Mouse (Mus musculus): ENCODE measurements at regions not wholly inside any gene's neighbourhood (a gene's known extent, or its start where the extent isn't known, plus 50 kb on each side); places are given as distances from the start of the nearest gene placed in this dataset.

DNA sequence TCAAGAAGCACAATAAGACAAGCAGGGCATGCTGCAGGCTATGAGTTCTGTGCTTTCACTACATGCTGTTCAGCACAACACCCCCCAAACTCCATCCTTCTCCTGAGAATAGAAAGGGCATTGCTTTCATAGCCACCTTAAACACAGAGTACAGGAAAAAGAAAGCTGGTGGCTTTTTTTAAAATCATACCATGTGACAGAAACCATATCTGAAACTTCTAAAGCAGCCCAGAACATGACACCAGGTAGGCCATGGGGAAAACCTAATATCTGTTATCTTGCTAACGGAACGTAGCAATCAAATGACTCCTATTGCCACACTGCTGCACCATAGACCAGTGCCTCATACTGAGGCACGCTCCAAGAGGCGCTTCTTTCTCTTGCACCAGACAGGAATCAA lies 139.3 kb upstream of the Jmjd1c start:
- H3K4me3 ChIP-seq (ENCODE audit: low read depth, low read length): no peak overlapping the region
- TF ChIP-seq POLR2AphosphoS5 (IDR thresholded peaks at IDR 0.05; ENCODE audit: insufficient replicate concordance, low read depth, low read length) (no peak), TAL1 (conservative IDR thresholded peaks at IDR 0.05; ENCODE audit: low read depth, low read length) (no peak), CTCF (IDR thresholded peaks at IDR 0.05; ENCODE audit: low read depth, low read length) (no peak), GATA2 (IDR thresholded peaks at IDR 0.05; ENCODE audit: borderline replicate concordance, low read depth, low read length) (no peak), GATA1 (IDR thresholded peaks at IDR 0.05; ENCODE audit: borderline replicate concordance, low read length) (no peak)
- no peaks in the 10 kb centered on the region for H3K9me3 ChIP-seq (replicated peaks)
- DNase-seq (ENCODE audit: low spot score): no peak
- H3K27me3 ChIP-seq (ENCODE audit: insufficient read depth, low read length): no peaks in the 10 kb centered on the region
- H3K36me3 ChIP-seq (replicated peaks): no peaks in the 10 kb centered on the region
- H3K4me1 ChIP-seq (ENCODE audit: insufficient read depth, low read depth, low read length): no peaks in the 10 kb centered on the region
- ATAC-seq (ENCODE audit: extremely low read depth, insufficient number of reproducible peaks, low FRiP score, poor library complexity, severe bottlenecking): no peak

DNA sequence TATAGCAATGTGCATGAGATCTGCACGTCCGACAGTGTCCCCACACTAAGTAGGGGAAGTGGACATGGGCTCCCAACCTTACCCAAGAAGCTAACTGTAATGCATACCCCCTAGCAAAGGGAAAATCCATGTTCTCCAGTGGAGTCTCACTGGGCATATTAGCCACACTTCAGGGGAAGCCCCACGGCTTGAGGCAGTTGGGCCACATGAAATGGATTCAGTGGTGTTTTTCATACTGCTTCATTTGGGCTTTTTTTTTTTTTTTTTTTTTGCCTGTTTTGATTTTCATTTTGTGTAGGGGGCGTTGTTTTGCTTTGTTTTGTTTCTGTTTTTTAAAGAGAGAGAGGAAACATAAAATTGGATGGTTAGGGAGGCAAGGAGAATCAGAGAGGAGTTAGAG lies 138.6 kb upstream of the Jmjd1c start:
- no peaks in the 10 kb centered on the region for H3K9me3 ChIP-seq (replicated peaks)
- ATAC-seq (ENCODE audit: extremely low read depth, insufficient number of reproducible peaks, low FRiP score, poor library complexity, severe bottlenecking) (no peak), DNase-seq (ENCODE audit: low spot score) (no peak)
- H3K4me1 ChIP-seq (ENCODE audit: insufficient read depth, low read depth, low read length): no peaks in the 10 kb centered on the region
- H3K36me3 ChIP-seq (replicated peaks): no peaks in the 10 kb centered on the region
- no peak for TF ChIP-seq TAL1 (conservative IDR thresholded peaks at IDR 0.05; ENCODE audit: low read depth, low read length)
- TF ChIP-seq GATA1 (IDR thresholded peaks at IDR 0.05; ENCODE audit: borderline replicate concordance, low read length): no peak
- TF ChIP-seq GATA2 (IDR thresholded peaks at IDR 0.05; ENCODE audit: borderline replicate concordance, low read depth, low read length): no peak
- TF ChIP-seq CTCF (IDR thresholded peaks at IDR 0.05; ENCODE audit: low read depth, low read length): no peak
- TF ChIP-seq POLR2AphosphoS5 (IDR thresholded peaks at IDR 0.05; ENCODE audit: insufficient replicate concordance, low read depth, low read length): no peak
- H3K27me3 ChIP-seq (ENCODE audit: insufficient read depth, low read length): no peaks in the 10 kb centered on the region
- no peak overlapping the region for H3K4me3 ChIP-seq (ENCODE audit: low read depth, low read length)
